Mouse (Mus musculus): ENCODE results near the gene Erp29. TPM values are rescaled to one million over a fixed set of nuclear protein-coding genes. Genes with fewer than 3 reads are reported as not detected.
"Not testable (repeated sequence)": the region's sequence is repeated elsewhere in the genome, so short reads cannot be mapped to it uniquely, and the experiment has no call there.

Gene Erp29
- 173 and 204 TPM in 2 replicates for polyA plus RNA-seq (2015; fragmentation: Nextera tagmentation; extraction: Ambion mirVana)

DNA sequence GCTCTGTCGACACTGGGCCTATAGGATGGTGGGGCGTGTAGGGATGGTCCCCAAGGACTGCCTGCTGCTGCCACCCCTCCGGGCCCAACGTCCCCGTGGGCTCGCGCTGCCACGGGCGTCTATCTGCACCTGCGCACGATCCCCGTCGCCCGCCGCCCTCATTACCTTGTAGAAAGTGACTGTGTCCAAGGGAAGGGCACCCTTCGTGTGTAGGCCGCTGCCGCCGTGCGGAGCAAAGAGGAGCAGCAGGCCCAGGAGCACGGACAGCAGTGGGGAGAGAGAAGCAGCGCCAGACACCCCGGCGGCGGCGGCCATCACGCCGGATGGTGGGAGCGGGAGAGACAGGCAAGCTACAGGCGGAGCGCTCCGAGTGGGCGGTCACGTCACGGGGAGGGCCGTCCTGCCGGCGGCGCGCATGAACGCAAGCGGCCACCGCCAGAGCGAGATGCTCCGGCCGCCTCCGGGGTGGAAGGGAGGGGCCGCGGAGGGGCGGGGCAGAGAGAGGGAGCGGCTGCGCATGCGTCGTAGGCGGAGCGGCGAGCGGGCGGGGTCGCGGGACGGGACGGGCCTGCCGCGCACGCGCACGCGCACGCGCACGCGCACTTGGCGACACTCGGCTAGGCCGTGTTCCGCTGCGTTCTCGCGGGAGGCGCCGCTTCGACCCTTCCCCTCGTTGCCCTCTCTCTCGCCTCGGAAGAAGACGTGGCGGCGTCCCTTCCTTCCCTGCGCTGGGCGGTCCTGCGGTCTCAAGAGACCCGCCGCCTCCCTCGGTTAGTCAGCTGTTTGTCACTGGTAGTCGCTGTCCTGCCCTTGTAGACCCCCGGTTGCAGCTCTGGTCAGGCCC lies at the start of gene Erp29:
Gene Erp29 (minus strand): TSS at position 481 of the 844 bp plus-strand sequence.
- Histone ChIP-seq H3K4me3 (replicated peaks) (peak within 1 kb of the TSS; percentile 87), H3K27ac (peak within 1 kb of the TSS; percentile 94), H3K4me1 (replicated peaks) (peaks cover 26% of the 10 kb centered on the region), H3K27me3 (replicated peaks) (no peaks in the 10 kb centered on the region), H3K4me2 (replicated peaks) (peak within 1 kb of the TSS; percentile 91), H3K9ac (peak within 1 kb of the TSS; percentile 94), H3K36me3 (peaks cover 11% of the 10 kb centered on the region; the same call in 1 of the 2 replicates), H3K9me3 (no peaks in the 10 kb centered on the region)
- ATAC-seq, result peak; percentile 91
- under 1% methylated on average over 95 of the region's 97 CpGs for WGBS

- H3K4me3 ChIP-seq (replicated peaks); H3K4me2 ChIP-seq (replicated peaks); H3K9ac ChIP-seq; ATAC-seq; H3K9me3 ChIP-seq; H3K4me1 ChIP-seq (replicated peaks); H3K36me3 ChIP-seq; H3K27ac ChIP-seq; H3K27me3 ChIP-seq (replicated peaks): not testable (repeated sequence)
- WGBS, result 60% methylated on average over 11 of the region's 17 CpGs
These were observed 49.2 kb upstream of the Erp29 start for GRCm38 (mm10) chr5:121501424-121501996.

DNA sequence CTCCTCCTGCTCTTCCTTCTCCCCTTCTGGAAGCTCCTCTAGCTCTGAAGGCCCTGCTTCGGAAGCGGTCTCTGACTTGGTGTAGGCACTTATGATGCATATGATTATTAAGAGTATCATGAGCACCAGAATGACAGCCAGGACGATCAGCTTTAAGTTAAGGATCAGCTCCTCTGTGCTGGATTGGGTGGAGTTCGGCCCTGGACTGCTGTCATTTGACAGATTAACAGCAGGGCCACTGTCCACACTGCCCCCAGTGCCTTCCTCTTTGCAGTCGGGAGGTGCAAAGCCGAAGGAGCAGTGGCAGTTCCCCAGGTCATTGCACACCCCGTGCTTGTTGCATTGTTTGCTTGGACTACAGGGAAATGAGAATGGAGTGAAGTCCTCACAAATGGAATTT lies 48.4 kb upstream of the Erp29 start:
- Histone ChIP-seq H3K4me3 (replicated peaks) (no peak overlapping the region), H3K9me3 (no peaks in the 10 kb centered on the region), H3K4me2 (replicated peaks) (no peak overlapping the region), H3K27ac (no peak overlapping the region), H3K4me1 (replicated peaks) (no peaks in the 10 kb centered on the region), H3K27me3 (replicated peaks) (no peaks in the 10 kb centered on the region), H3K9ac (no peak overlapping the region), H3K36me3 (no peaks in the 10 kb centered on the region)
- no peak for ATAC-seq
- 61% methylated on average over 7 of the region's 7 CpGs for WGBS

DNA sequence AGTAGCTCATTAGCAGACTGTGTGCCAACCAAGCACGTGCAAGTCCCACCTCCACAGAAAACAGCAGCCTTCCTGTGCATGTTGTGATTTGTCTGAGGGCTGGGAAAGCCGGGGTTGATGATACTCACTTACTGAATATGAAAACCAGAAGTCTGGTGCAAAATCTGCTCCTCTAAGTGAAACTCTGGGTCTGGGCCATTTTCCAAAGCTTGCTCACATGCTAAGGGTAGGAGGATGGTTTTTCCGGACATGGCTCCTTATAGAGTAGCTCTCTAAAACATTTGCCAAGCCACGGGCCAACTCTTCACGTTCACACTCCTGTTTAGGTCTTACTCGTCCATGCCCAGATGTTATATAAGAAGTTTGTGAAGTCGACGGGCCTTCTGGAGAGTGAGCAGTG lies 41.0 kb upstream of the Erp29 start:
- no peaks in the 10 kb centered on the region for H3K27me3 ChIP-seq (replicated peaks)
- H3K4me3 ChIP-seq (replicated peaks), result no peak overlapping the region
- no peaks in the 10 kb centered on the region for H3K36me3 ChIP-seq
- H3K4me1 ChIP-seq (replicated peaks), result no peaks in the 10 kb centered on the region
- H3K27ac ChIP-seq, result no peak overlapping the region
- no peak for ATAC-seq
- WGBS, result 76% methylated on average over 8 of the region's 8 CpGs
- no peaks in the 10 kb centered on the region for H3K9me3 ChIP-seq
- H3K9ac ChIP-seq, result no peak overlapping the region
- H3K4me2 ChIP-seq (replicated peaks), result no peak overlapping the region

- Histone ChIP-seq H3K27me3 (replicated peaks) (no peaks in the 10 kb centered on the region), H3K4me1 (replicated peaks) (no peaks in the 10 kb centered on the region), H3K27ac (no peak overlapping the region), H3K36me3 (no peaks in the 10 kb centered on the region), H3K9ac (no peak overlapping the region), H3K4me3 (replicated peaks) (no peak overlapping the region), H3K9me3 (no peaks in the 10 kb centered on the region), H3K4me2 (replicated peaks) (no peak overlapping the region)
- ATAC-seq, result no peak
- 53% methylated on average over 5 of the region's 5 CpGs for WGBS
These were observed 32.5 kb upstream of the Erp29 start for GRCm38 (mm10) chr5:121484801-121485200.

DNA sequence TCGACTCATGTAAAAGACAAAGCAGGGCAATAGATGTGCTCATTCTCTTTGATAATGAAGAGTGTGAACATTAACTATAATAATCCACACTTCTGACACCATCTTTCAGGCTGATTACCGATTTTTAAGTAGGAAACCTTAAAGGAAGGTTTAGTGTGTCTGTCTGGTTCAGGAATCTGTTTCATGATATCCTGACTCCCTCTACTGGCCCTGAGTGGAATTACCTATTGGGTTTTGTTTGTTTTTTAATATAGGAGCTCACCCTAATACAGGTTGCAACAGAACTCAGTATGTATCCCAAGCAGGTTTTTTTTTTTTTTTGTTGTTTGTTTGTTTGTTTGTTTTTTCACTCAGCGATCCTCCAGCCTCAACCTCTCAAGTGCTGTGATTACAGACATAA lies 25.4 kb upstream of the Erp29 start:
- no peaks in the 10 kb centered on the region for H3K36me3 ChIP-seq
- no peak overlapping the region for H3K9ac ChIP-seq
- ATAC-seq, result 0 out of 2 replicates have a peak, but pooled peaks have one; percentile 2
- H3K9me3 ChIP-seq, result no peaks in the 10 kb centered on the region
- no peak overlapping the region for H3K4me3 ChIP-seq (replicated peaks)
- no peak overlapping the region for H3K27ac ChIP-seq
- H3K4me2 ChIP-seq (replicated peaks), result no peak overlapping the region
- 28% methylated on average over 3 of the region's 3 CpGs for WGBS
- no peaks in the 10 kb centered on the region for H3K4me1 ChIP-seq (replicated peaks)
- H3K27me3 ChIP-seq (replicated peaks), result no peaks in the 10 kb centered on the region

- WGBS, result 47% methylated on average over 1 of the region's 1 CpGs
- peak; percentile 75 for ATAC-seq
- H3K27ac ChIP-seq, result 0 out of 2 replicates have a peak overlapping the region, but pooled peaks have one; percentile 34
- H3K9ac ChIP-seq, result no peak overlapping the region
- H3K4me2 ChIP-seq (replicated peaks), result no peak overlapping the region
- no peaks in the 10 kb centered on the region for H3K27me3 ChIP-seq (replicated peaks)
- H3K9me3 ChIP-seq, result no peaks in the 10 kb centered on the region
- H3K4me1 ChIP-seq (replicated peaks), result no peaks in the 10 kb centered on the region
- H3K36me3 ChIP-seq, result no peaks in the 10 kb centered on the region
- H3K4me3 ChIP-seq (replicated peaks), result no peak overlapping the region
These were observed 23.7 kb upstream of the Erp29 start for GRCm38 (mm10) chr5:121476040-121476439.

- Histone ChIP-seq H3K27ac (no peak overlapping the region), H3K9ac (no peak overlapping the region), H3K9me3 (no peaks in the 10 kb centered on the region), H3K4me1 (replicated peaks) (peaks cover 6% of the 10 kb centered on the region; the same call in 1 of the 2 replicates), H3K4me3 (replicated peaks) (no peak overlapping the region), H3K36me3 (no peaks in the 10 kb centered on the region), H3K4me2 (replicated peaks) (no peak overlapping the region), H3K27me3 (replicated peaks) (no peaks in the 10 kb centered on the region)
- ATAC-seq, result no peak
- WGBS, result 63% methylated on average over 7 of the region's 7 CpGs
These were observed 22.3 kb upstream of the Erp29 start for GRCm38 (mm10) chr5:121474610-121475009.

DNA sequence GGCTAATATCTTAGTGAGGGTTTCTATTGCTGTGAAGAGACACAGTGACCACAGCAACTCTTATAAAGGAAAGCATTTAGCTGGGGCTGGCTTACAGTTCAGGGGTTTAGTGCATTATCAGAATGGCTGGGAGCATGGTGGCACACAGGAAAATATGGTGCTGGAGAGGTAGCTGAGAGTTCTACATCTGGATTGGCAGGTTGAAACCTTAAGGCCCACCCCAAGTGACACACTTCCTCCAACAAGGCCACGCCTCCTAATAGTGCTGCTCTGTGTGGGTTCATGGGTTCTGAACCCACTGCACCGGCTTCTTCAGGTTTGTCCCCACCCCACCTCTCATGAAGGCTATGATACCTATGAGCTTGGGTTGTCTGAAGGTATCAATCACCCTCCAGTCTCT lies 20.1 kb upstream of the Erp29 start:
- Histone ChIP-seq H3K9me3 (no peaks in the 10 kb centered on the region), H3K27me3 (replicated peaks) (no peaks in the 10 kb centered on the region), H3K36me3 (no peaks in the 10 kb centered on the region), H3K4me3 (replicated peaks) (no peak overlapping the region), H3K27ac (no peak overlapping the region), H3K9ac (no peak overlapping the region), H3K4me1 (replicated peaks) (peaks cover 6% of the 10 kb centered on the region; the same call in 1 of the 2 replicates), H3K4me2 (replicated peaks) (no peak overlapping the region)
- WGBS, result 84% methylated on average over 2 of the region's 2 CpGs
- no peak for ATAC-seq

GRCm38 (mm10) chr5:121469566-121469965 lies 17.3 kb upstream of the Erp29 start:
- Histone ChIP-seq H3K27me3 (replicated peaks) (no peaks in the 10 kb centered on the region), H3K4me2 (replicated peaks) (no peak overlapping the region), H3K4me1 (replicated peaks) (peaks cover 6% of the 10 kb centered on the region; the same call in 1 of the 2 replicates), H3K9ac (no peak overlapping the region), H3K27ac (peak overlapping the region; percentile 32; the same call in 1 of the 2 replicates), H3K9me3 (no peaks in the 10 kb centered on the region), H3K36me3 (no peaks in the 10 kb centered on the region), H3K4me3 (replicated peaks) (no peak overlapping the region)
- ATAC-seq, result peak; percentile 49; the same call in 1 of the 2 replicates
- 15% methylated on average over 3 of the region's 3 CpGs for WGBS

GRCm38 (mm10) chr5:121463601-121464250 lies 11.4 kb upstream of the Erp29 start:
- H3K27ac ChIP-seq, result no peak overlapping the region
- H3K27me3 ChIP-seq (replicated peaks), result no peaks in the 10 kb centered on the region
- no peaks in the 10 kb centered on the region for H3K9me3 ChIP-seq
- ATAC-seq, result no peak
- 66% methylated on average over 5 of the region's 5 CpGs for WGBS
- H3K4me1 ChIP-seq (replicated peaks), result peaks cover 4% of the 10 kb centered on the region; the same call in 1 of the 2 replicates
- no peak overlapping the region for H3K9ac ChIP-seq
- no peak overlapping the region for H3K4me3 ChIP-seq (replicated peaks)
- H3K4me2 ChIP-seq (replicated peaks), result no peak overlapping the region
- H3K36me3 ChIP-seq, result no peaks in the 10 kb centered on the region

- Histone ChIP-seq H3K4me1 (replicated peaks) (peaks cover 4% of the 10 kb centered on the region; the same call in 1 of the 2 replicates), H3K4me3 (replicated peaks) (no peak overlapping the region), H3K9me3 (no peaks in the 10 kb centered on the region), H3K27me3 (replicated peaks) (no peaks in the 10 kb centered on the region), H3K4me2 (replicated peaks) (no peak overlapping the region), H3K9ac (no peak overlapping the region), H3K36me3 (no peaks in the 10 kb centered on the region), H3K27ac (no peak overlapping the region)
- WGBS, result 47% methylated on average over 5 of the region's 5 CpGs
- ATAC-seq, result peak; percentile 81
These were observed 10.7 kb upstream of the Erp29 start for GRCm38 (mm10) chr5:121462967-121463366.

Data from intestine, embryonic 15.5 days (tissue).